Mouse (Mus musculus) R1 (cell line): ENCODE data around the gene Prps2.
"Not testable (repeated sequence)": the region's sequence is repeated elsewhere in the genome, so short reads cannot be mapped to it uniquely, and the experiment has no call there.

Experiments used
- DNase-seq: peaks from one replicate; pipeline ENCODE4 v3.0.0-alpha.2; 2018; ENCODE audit warnings: low read depth, low spot score

Prps2 gene

DNA sequence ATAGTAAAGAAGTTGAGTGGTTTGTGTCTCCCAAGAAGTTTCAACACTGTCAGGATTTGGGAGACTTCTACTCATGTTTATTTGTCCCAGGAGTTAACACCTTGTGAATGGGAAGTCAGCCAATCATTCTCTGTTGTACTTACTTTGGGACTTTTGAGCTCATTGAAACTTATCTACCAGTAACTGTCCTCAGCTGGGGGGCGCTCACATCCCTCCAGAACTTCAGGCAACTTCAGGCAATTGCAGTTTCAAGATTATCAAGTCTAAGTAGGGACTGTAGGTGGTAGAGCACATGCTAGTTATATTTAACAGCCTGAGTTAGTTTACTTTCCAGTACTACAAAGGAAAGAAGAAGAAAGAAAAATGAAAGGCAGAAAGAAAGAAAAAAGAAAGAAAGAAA is 58.8 kb downstream of the Prps2 start:
- DNase-seq: no peak

DNA sequence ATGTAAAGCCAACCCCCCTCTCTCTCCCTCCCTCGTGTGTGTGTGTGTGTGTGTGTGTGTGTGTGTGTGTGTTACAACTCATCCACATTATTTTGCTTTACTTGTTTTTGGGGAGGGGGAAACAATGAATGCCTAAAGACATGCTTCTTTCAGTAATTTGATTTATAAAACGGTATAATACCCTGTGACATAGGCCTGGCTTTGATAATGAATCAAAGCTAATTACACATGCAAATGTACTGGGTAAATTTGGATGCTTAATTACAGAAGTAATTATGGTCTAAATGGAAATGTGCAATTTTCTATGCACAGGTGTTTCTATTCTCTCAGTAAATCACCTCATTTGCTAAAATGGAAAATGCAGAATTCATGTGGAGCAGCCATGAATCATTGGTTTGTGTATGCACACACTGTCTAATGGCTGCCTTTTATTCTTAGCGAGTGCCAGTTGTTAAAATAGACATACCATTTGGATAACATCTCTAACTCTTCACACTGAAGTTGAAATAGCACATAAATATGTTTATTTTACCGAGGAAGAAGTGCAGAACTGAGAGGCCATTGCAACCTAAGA is 61.2 kb downstream of the Prps2 start:
- no peak for DNase-seq

DNA sequence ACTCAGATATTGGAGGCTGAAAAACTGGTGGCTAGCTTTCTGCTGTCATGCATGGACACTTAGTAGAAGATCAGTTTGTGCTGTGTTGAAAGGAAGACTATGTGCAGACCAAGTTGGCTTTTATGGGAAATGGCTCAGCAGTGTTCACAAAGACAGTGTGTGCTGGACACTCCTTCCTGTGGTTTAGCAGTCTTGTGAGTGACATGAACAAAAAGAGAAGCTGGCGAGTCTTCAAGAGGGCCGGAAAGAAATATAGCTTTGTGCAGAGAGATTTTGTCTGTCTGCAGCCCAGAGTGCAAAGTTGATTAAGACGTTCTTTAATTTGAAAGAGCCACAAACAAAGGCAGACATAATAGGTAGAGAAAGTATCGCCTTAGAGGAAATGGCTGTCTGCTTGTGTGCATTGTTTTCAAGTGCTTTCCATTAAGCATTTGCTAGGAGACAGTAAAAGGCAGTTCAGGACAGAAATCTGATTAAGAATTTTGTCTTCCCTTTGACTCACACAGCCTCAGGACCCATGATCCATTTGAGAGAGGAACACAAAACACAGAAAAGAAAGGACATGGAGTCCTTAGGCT is 63.6 kb downstream of the Prps2 start:
- DNase-seq: no peak

DNA sequence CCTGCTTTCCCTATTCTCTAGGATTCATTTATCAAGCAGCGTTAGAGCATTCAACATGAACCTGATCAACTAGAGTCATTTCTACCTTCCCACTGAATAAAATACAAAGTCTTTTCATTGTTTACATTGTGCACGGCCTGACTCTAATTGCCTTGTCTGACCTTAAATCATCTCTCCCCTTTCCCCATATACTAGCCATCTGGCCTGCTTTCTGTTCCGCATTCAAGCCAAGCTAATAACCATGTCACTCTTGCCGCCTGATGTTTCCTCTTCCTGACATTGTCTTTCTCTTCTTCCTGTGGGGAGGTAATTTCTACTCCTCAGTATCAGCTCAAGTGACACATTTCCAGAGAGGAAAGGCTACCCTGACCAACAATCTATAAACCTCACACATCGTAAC is 66.8 kb downstream of the Prps2 start:
- no peak for DNase-seq

DNA sequence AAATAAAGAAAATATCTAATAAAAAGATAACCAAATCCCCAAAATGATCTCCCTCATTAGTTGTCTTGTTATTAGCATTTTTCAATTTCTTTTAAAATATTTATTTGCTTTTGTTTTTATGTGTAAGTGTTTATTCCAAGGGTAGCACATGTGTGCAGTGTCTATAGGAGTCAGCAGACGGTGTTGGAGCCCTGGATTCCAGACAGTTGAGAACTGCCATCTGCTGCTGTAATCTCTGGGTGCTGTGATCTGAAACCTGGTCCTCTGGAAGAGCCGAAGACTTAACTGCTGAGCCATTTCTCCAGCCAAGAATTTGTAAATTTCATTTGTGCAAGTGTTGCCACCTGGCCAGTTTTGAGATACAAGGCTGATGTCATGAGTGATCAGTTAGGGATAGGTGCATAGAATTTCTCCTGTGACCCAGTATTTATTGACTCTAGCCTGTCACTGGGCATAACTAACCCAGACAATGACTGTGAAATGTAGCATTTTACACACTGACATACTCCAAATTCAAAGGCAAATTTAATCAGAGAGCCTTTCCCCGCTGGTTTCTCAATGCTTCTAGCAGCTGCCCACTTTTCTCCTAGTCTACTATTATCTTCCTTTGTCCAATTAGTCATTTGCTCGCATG is 67.3 kb downstream of the Prps2 start:
- DNase-seq: no peak

DNA sequence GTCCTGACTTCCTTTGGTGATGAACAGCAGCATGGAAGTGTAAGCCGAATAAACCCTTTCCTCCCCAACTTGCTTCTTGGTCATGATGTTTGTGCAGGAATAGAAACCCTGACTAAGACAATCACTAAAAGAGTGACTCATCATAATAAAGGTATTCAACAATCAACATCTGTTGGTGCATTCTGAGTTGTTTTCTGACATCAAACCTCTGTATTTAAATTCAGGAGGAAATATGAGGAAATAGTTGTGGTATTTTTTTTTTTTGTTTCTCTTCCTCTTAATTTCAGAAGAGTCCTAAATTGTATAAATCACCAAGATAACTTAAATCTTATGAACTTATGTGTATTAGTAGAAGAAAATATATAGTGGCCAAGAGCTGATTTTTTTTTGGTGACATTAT is 80.5 kb downstream of the Prps2 start:
- not testable (repeated sequence) for DNase-seq
